Mouse (Mus musculus) thymus, adult 2 months (tissue): ENCODE measurements around the gene Tubb2b.

ENCODE experiments used
- CTCF ChIP-seq: fragments of 200-500 bp; IDR thresholded peaks from 2 replicates; pipeline ENCODE4 v1.5.1; 2012; ENCODE audit warnings: mild to moderate bottlenecking, control low read depth, low read length, moderate library complexity, borderline replicate concordance; ENCODE audit not compliant: control insufficient read depth, poor library complexity, insufficient read depth; ENCODE audit errors: extremely low read depth
- POLR2A ChIP-seq: fragments of 200-500 bp; IDR thresholded peaks from 2 replicates; pipeline ENCODE4 v1.6.1; 2012; ENCODE audit warnings: mild to moderate bottlenecking, low read length, control low read depth, moderate library complexity; ENCODE audit not compliant: control insufficient read depth, poor library complexity, insufficient read depth; ENCODE audit errors: extremely low read depth

DNA sequence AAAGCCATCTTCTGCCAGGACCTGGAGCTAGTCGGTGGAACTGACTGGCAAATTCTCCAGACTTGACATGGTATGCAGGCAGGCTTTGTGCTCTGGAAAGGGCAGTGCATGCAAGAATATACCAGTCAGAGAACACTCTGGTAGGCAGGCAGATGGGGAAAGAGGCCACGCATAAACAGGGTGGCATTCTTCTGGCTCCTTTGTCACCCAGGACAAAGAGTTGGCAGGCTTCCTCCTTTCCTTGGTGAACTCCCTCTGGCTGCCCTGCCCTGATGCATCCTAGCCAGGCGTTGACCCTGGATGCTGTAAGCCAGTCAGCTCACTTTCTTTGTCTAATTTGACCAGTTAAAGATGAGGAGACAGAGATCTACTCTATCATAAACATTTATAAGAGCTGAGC lies 33.2 kb downstream of the Tubb2b start:
- TF ChIP-seq CTCF = no peak
- TF ChIP-seq POLR2A = no peak
